Mouse (Mus musculus): ENCODE data around the gene Sema4c.
A peak's percentile ranks its signal among the peaks of the same experiment; 100 is the strongest.

The Sema4c gene

GRCm38 (mm10) chr1:36535477-36536396 is 22.4 kb downstream of the Sema4c start:
- no peak for DNase-seq (ENCODE audit: low spot score)

- DNase-seq (ENCODE audit: low spot score): no peak
Observed at GRCm38 (mm10) chr1:36534595-36535058, 23.5 kb downstream of the Sema4c start.

DNA sequence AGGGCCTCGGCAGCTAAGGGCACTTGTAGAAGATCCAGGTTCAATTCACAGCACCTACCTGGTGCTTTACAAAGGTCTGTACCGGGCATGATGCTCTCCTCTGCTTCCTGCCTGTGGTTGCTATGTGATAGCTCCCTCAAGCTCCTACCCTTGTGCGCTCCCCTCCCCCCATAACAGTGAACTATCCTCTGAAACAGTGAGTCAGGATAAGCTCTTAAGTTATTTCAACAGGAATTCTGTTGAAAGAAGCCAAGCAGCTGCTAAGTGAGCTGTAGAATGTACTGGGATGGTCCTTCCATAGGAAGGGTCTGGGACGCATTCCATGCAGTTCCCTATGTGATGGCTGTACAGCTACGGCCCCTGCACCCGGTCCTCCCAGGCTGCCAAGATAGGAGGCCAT is 24.6 kb downstream of the Sema4c start:
- no peak for DNase-seq (ENCODE audit: low spot score)

DNA sequence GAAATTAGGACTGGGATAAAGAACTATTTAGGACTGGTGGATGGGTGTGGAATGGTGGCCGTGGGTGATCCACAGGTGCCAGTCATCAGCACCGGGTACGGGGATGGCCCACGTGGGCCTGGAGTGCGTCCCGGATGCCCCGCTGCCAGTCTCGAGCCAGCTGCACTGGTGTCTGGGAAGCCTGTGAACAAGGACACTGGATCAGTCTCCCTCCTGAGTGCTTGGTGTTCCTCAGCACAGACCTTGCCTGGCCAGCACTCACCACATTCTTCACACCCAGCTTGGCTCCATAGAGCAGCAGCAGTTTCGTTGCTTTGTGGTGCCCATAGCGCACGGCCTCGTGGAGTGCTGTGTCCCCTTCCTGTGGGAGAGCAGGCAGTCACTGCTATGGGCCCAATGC is 26.7 kb downstream of the Sema4c start:
- DNase-seq (ENCODE audit: low spot score): no peak

DNA sequence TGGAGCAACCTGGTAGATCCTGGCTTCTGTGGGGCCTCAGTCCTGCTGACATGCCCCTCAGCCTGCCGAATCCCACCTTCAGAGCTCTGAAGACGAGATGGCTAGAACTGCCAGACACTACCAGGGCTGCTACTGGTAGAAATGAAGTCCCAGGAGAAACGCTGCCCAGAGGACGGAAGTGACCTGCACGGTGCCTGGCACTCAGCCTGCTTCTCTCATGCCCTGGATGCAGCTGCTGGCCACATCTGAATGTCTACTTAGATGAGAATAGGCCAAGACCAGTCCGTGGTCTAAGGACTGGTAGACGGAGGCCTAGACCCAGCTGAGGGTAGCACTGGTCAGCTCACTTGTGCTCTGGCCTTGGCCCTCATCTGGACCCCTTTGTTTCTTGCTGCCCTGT is 27.2 kb downstream of the Sema4c start:
- DNase-seq (ENCODE audit: low spot score): no peak

DNA sequence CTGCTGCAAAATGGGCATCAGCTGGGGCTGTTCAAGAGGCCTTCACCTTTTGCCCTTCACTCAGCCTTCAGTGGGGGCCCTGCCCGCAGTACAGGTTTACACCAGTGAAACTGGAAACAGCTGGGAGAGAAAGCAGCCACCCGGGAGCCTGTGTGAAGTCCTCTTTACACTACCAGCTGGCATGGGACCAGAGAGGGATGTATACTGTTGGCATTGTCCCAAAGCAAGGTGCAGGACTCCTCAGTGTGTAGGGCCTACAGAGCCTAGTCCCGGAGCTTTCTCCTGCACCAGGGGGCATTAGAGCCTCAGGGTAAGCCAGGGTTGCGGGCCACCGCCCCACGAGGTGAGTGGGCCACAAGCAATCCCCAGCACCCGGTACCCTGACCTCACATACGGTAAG is 27.7 kb downstream of the Sema4c start:
- DNase-seq (ENCODE audit: low spot score): no peak

GRCm38 (mm10) chr1:36529875-36530274 is 28.3 kb downstream of the Sema4c start:
- DNase-seq (ENCODE audit: low spot score): no peak

DNA sequence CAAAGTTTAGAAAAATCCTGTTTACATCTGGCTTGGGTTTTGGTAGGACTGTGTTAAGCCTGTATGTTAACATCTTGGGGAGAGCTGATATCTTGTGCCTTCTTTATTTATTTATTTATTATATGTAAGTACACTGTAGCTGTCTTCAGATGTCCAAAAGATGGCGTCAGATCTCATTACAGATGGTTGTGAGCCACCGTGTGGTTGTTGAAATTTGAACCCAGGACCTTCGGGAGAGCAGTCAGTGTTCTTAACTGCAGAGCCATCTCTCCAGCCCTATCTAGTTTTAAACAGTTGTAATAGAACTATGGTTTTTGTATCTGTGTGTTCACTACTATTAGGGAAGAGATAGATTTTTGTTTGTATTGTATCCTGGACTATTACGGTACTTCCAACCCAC is 28.9 kb downstream of the Sema4c start:
- DNase-seq (ENCODE audit: low spot score): no peak

DNA sequence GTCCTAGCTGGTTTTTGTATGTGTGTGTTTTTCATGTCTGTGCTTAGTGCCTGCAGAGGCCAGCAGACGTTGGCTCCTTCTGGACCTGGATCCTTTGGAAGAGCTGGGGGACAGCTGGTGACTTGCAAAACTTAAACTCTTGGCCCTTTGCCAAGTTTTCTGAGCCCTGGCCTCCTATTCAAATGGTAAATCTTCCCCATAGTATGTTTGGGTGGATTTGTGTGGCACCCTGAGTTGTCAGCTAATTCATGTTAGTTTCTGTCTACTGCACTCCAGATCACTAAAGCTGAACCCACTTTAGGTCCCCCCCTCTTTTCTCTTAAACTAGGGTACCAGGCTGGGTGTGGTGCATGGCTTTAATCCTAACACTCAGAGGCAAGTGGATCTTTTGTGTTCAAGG is 29.8 kb downstream of the Sema4c start:
- DNase-seq (ENCODE audit: low spot score): no peak

DNA sequence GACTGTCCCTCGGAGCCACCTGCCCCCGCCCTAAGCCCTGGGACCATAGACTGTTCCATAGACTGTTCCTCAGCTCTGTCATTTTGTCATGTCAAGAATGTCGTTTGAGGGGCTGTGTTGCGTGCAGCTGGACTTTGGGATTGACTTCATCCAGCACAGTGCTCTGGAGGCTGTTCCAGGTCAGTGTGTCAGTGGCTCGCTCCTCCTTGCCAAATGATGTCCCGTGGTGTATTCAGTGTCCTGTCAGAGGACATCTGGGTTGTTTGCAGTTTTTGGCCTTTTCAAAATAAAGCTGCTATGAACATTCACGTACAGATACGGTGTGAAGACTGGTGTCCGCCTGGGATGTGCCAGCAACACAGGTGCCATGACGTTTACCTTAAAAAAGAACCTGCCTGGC is 31.2 kb downstream of the Sema4c start:
- DNase-seq (ENCODE audit: low spot score): no peak

GRCm38 (mm10) chr1:36525774-36526173 is 32.4 kb downstream of the Sema4c start:
- DNase-seq (ENCODE audit: low spot score): no peak

GRCm38 (mm10) chr1:36524058-36524457 is 34.1 kb downstream of the Sema4c start:
- DNase-seq (ENCODE audit: low spot score): no peak

DNA sequence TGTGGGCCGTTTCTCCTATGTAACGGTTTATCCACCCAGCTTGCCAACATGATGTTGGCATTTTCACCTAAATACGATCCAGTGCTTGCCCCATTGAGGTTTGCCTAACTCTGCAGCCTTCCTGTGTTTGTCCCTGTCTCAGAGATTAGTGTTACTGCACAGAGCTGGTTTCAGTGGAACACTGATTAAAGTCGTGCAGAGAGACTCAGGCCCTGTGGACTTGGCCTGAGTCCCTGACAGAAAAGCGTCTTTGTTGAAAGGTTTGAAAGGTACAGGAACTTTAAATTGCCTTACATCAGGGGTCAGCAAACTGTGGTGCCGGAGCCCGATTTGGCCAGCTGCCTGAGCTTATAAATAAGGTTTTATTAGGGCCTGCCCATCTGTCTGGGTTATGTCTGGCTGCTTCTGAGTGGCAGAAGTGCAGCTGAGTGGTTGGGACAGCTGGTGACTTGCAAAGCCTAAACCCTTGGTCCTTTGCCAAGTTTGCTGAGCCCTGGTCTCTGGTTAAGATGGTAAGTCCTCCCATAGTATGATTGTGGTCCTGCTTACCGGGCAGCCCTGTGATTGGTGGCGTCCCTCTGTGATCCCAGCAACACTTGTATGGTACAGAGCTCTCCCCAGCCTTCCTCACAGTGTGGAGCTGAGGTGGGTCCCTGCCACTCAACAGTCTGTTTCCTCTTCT is 34.7 kb downstream of the Sema4c start:
- no peak for DNase-seq (ENCODE audit: low spot score)

GRCm38 (mm10) chr1:36522210-36522609 is 35.9 kb downstream of the Sema4c start:
- no peak for DNase-seq (ENCODE audit: low spot score)

GRCm38 (mm10) chr1:36519626-36520025 is 38.5 kb downstream of the Sema4c start:
- DNase-seq (ENCODE audit: low spot score): no peak

DNA sequence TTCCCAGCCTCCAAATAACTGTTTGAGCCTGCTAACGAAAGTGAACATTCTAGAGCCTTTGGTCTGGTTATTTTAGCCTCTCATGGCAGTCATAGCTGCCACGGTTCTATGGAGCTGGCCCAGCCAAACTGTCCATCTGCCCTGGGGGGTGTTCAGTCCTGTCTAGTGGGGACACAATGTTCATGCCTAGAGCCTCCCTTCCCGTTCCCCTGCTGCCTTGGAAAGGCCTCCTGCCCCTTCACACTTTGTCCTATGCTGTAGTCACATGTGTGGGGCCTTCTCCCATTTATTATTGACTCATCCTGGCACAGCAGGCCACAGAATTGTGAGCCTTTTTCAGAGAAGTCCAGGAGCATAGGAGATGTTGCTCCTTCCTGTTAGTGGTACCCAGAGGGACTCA is 39.9 kb downstream of the Sema4c start:
- DNase-seq (ENCODE audit: low spot score): no peak

DNA sequence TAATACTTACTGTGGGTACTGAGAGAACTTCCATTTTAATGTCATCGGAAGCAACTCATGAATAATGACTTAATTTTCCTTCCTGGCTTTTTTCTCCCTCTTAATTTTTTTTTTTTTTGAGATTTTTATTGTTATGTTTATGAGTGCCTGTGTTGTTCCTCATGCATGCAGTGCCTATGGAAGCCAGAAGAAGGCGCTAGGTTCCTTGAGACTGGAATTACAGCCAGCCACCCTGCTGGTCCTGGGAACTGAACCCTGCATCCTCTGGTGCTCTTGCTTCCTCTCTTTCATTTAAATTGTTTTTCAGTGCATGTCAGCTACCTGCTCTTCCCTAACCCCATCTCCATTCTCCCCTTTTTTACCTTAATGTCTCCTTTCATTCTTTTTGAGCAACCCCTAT is 44.4 kb downstream of the Sema4c start:
- no peak for DNase-seq (ENCODE audit: low spot score)

- no peak for DNase-seq (ENCODE audit: low spot score)
Observed at GRCm38 (mm10) chr1:36513310-36513709, 44.8 kb downstream of the Sema4c start.

DNA sequence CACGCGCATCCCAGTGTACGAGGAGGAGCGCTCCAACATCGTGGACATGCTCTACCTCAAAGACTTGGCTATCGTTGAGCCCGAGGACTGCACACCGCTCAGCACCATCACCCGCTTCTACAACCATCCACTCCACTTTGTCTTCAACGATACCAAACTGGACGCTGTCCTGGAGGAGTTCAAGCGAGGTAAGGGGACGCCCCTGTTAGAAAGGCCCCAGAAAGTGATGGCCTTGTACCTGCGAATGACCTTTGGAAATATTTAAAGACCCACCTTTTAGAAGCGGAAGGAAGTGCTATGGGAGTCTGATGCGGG is 45.2 kb downstream of the Sema4c start:
- no peak for DNase-seq (ENCODE audit: low spot score)

DNA sequence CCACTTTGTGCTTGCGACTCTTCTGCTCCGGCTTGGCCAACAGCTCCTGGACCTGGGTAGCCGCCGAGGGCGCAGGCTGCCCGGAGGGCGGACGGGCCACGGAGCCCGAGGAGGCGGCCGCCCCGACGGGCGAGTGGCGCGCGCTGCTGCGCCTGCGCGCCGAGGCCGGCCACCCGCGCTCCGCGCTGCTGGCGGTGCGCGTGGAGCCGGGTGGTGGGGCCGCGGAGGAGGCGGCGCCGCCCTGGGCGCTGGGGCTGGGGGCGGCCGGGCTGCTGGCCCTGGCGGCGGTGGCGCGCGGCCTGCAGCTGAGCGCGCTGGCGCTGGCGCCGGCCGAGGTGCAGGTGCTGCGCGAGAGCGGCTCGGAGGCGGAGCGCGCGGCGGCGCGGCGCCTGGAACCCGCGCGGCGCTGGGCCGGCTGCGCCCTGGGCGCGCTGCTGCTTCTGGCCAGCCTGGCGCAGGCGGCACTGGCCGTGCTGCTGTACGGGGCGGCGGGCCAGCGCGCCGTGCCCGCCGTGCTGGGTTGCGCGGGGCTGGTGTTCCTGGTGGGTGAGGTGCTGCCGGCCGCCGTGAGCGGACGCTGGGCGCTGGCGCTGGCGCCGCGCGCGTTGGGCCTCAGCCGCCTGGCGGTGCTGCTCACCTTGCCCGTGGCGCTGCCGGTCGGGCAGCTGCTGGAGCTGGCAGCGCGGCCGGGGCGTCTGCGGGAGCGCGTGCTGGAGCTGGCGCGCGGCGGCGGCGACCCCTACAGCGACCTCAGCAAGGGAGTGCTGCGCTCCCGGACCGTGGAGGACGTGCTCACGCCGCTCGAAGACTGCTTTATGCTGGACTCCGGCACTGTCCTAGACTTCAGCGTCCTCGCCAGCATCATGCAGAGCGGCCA is 45.8 kb downstream of the Sema4c start:
- DNase-seq (ENCODE audit: low spot score): peak; percentile 65

DNA sequence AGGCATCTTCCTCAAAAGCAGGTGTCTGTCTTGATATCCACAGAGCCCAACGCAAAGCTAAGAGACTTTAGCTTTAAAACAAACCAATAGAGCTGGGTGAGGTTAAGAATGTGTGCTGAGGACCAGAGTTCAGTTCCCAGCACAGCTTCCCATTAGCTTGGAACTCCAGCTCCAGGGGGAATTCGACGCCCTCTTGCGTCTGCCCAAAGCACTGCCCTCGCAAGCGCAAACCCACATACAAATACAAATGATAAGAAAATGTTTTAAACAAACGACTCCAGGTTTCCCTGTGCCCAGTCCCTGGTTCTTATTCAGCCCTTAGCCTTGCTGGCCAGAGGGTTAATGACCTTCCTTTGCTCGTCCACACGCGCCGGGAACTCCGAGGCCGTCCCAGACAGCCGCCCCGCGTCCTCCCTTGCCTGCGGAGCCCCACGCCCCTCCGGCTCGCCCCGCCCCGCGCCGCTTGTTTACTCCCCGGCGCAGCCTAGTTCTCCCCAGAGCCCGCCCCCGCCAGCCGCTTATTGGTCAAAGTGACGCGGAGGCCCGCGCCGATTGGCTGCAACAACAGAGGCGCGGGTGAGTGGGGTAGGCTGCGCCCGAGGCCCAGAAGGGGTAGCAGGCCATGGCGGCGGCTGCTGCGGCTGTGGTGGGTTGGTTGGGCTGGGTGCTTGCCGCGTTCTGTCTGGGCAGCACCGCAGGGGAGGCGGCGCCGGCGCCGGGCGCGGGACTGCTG is 46.7 kb downstream of the Sema4c start, which contains the start of gene Cnnm3:
Gene Cnnm3, plus strand, starts transcription at position 579 of the 733 bp plus-strand sequence.
- peak; percentile 100 for DNase-seq (ENCODE audit: low spot score)

GRCm38 (mm10) chr1:36508238-36508637 is 49.9 kb downstream of the Sema4c start:
- DNase-seq (ENCODE audit: low spot score): no peak

Data from ovary, postnatal 36 days (tissue).